Mouse (Mus musculus): ENCODE results near the gene Eif2b2.

- no peak for TF ChIP-seq POLR2A (IDR thresholded peaks at IDR 0.05; ENCODE audit: insufficient read depth, low read depth, low read length)
- TF ChIP-seq CTCF (IDR thresholded peaks at IDR 0.05; ENCODE audit: insufficient read depth, low read depth, low read length): no peak
Measured at GRCm38 (mm10) chr12:85196191-85196590, 23.1 kb upstream of the Eif2b2 start.
